Mouse (Mus musculus) left cerebral cortex, postnatal 36 days (tissue): ENCODE measurements around the gene Wdr25. TPM values are rescaled to one million over a fixed set of nuclear protein-coding genes. Genes with fewer than 3 reads are reported as not detected.

ENCODE experiments used
- DNase-seq, 2 experiments: peaks; one replicate each; pipeline ENCODE4 v3.0.0; 2021 to 2022; ENCODE audit warnings: low spot score in 2 of 2, mixed read lengths in 1 of 2
- intact Hi-C: fragments of 180-260 bp; cut with DNase I; formaldehyde crosslinking; loops from one replicate; pipeline ENCODE4 v1.15.1; 2025
- total RNA-seq, 2 experiments: library from RNA; stranded (reverse); gene quantifications; 2 replicates each; pipeline ENCODE4 v1.2.3; 2021

Wdr25 gene
- total RNA-seq, 2 experiments from 2014 or later: 8.2 to 11.5 TPM

GRCm38 (mm10) chr12:108893715-108894431, 442 bp downstream of the Wdr25 start, which contains the start of gene Wars:
TSS of gene Wars (minus strand) at chr12:108894174.
- intact Hi-C loops: no loop called here
- DNase-seq: peak; percentile 94 to 95

GRCm38 (mm10) chr12:108894432-108894816, 993 bp downstream of the Wdr25 start:
- intact Hi-C loops: no loop called here
- no peak for DNase-seq

- intact Hi-C loops: no loop called here
- no peak for DNase-seq
Observed at GRCm38 (mm10) chr12:108896006-108896405, 2.6 kb downstream of the Wdr25 start.

GRCm38 (mm10) chr12:108901346-108901745, 7.9 kb downstream of the Wdr25 start:
- intact Hi-C loops: loop anchor here (5.0 to 10.0 kb wide), 4 partner anchors 491 to 1476 kb away; partner anchors contain the start of gene Rtl1
- no peak for DNase-seq

GRCm38 (mm10) chr12:108902940-108903339, 9.5 kb downstream of the Wdr25 start:
- intact Hi-C loops: loop anchor here (2.0 to 10.0 kb wide), 5 partner anchors 489 to 1496 kb away; partner anchors contain the start of gene Rtl1
- peak; percentile 74 to 82 for DNase-seq

GRCm38 (mm10) chr12:108903600-108904275, 10.3 kb downstream of the Wdr25 start:
- intact Hi-C loops: loop anchor here (2.0 to 10.0 kb wide), 5 partner anchors 489 to 1495 kb away; partner anchors contain the start of gene Rtl1
- DNase-seq: peak; percentile 61 to 75

- no peak for DNase-seq
- intact Hi-C loops: loop anchor here (5.0 to 10.0 kb wide), 4 partner anchors 488 to 1473 kb away; partner anchors contain the start of gene Rtl1
Observed at GRCm38 (mm10) chr12:108904276-108904653, 10.8 kb downstream of the Wdr25 start.

- no peak for DNase-seq
- intact Hi-C loops: loop anchor here (10.0 kb wide), 2 partner anchors 639 to 699 kb away; partner anchors contain the start of gene Rtl1
Observed at GRCm38 (mm10) chr12:108905620-108906302, 12.3 kb downstream of the Wdr25 start.

- DNase-seq: no peak
- intact Hi-C loops: loop anchor here (10.0 kb wide), 2 partner anchors 638 to 698 kb away; partner anchors contain the start of gene Rtl1
Observed at GRCm38 (mm10) chr12:108906398-108906797, 13.0 kb downstream of the Wdr25 start.

GRCm38 (mm10) chr12:108909846-108910433, 16.5 kb downstream of the Wdr25 start:
- intact Hi-C loops: loop anchor here (10.0 kb wide), 2 partner anchors 635 to 695 kb away; partner anchors contain the start of gene Rtl1
- DNase-seq: no peak

- DNase-seq: no peak
- intact Hi-C loops: no loop called here
Observed at GRCm38 (mm10) chr12:108912442-108912841, 19.0 kb downstream of the Wdr25 start.

GRCm38 (mm10) chr12:108914198-108914597, 20.8 kb downstream of the Wdr25 start:
- intact Hi-C loops: no loop called here
- no peak for DNase-seq

- no peak for DNase-seq
- intact Hi-C loops: no loop called here
Observed at GRCm38 (mm10) chr12:108914709-108915340, 21.4 kb downstream of the Wdr25 start.

GRCm38 (mm10) chr12:108915893-108916292, 22.5 kb downstream of the Wdr25 start:
- intact Hi-C loops: no loop called here
- DNase-seq: peak; percentile 61

- no peak for DNase-seq
- intact Hi-C loops: no loop called here
Observed at GRCm38 (mm10) chr12:108916447-108917042, 23.1 kb downstream of the Wdr25 start.

GRCm38 (mm10) chr12:108917509-108917908, 24.1 kb downstream of the Wdr25 start:
- intact Hi-C loops: no loop called here
- DNase-seq: no peak

- no peak for DNase-seq
- intact Hi-C loops: no loop called here
Observed at GRCm38 (mm10) chr12:108918753-108919152, 25.3 kb downstream of the Wdr25 start.

- DNase-seq: no peak
- intact Hi-C loops: no loop called here
Observed at GRCm38 (mm10) chr12:108926606-108927111, 33.2 kb downstream of the Wdr25 start.
